Mouse (Mus musculus) liver, embryonic 15.5 days (tissue): ENCODE results near the gene Inafm2. TPM values are rescaled to one million over a fixed set of nuclear protein-coding genes. Genes with fewer than 3 reads are reported as not detected.

ENCODE experiments used
- ATAC-seq: fragments of 200-750 bp; cut with Nextera tagmentation; 2 replicates; pipeline ENCODE4 v1.8.0; 2017; ENCODE audit warnings: moderate number of reproducible peaks, mild to moderate bottlenecking, moderate library complexity; ENCODE audit not compliant: insufficient read depth
- H3K27ac ChIP-seq: fragments of 300-500 bp; sonication (generic); replicated peaks from 2 replicates; pipeline ENCODE4 v1.5.1; 2015; ENCODE audit warnings: mild to moderate bottlenecking, inconsistent platforms
- H3K27me3 ChIP-seq: fragments of 300-500 bp; sonication (generic); 2 replicates; pipeline ENCODE4 v1.6.1; 2015; ENCODE audit warnings: mild to moderate bottlenecking, inconsistent platforms
- H3K36me3 ChIP-seq: fragments of 300-500 bp; sonication (generic); replicated peaks from 2 replicates; pipeline ENCODE4 v1.6.1; 2015; ENCODE audit warnings: moderate library complexity, mild to moderate bottlenecking, inconsistent platforms
- H3K4me1 ChIP-seq: fragments of 300-500 bp; sonication (generic); replicated peaks from 2 replicates; pipeline ENCODE4 v1.6.1; 2015; ENCODE audit warnings: inconsistent platforms
- H3K4me2 ChIP-seq: fragments of 300-500 bp; sonication (generic); 2 replicates; pipeline ENCODE4 v1.6.1; 2015; ENCODE audit warnings: moderate library complexity, mild to moderate bottlenecking, inconsistent platforms
- H3K4me3 ChIP-seq: fragments of 300-500 bp; sonication (generic); replicated peaks from 2 replicates; pipeline ENCODE4 v1.5.1; 2015; ENCODE audit warnings: mild to moderate bottlenecking, inconsistent platforms
- H3K9ac ChIP-seq: fragments of 300-500 bp; sonication (generic); 2 replicates; pipeline ENCODE4 v1.6.1; 2015; ENCODE audit warnings: moderate library complexity, mild to moderate bottlenecking, inconsistent platforms
- H3K9me3 ChIP-seq: fragments of 300-500 bp; sonication (generic); replicated peaks from 2 replicates; pipeline ENCODE4 v1.6.1; 2016; ENCODE audit warnings: inconsistent platforms
- WGBS: fragments of 180-500 bp; shearing (Covaris S2); methylation state at CpG from one replicate; pipeline ENCODE4 v1.1.7; 2015; ENCODE audit warnings: mixed read lengths; ENCODE audit not compliant: insufficient replicate concordance; 5-methylcytosine and 5-hydroxymethylcytosine counted together
- polyA plus RNA-seq: library from polyadenylated mRNA; unstranded; fragments of >200 nt; fragmentation: Nextera tagmentation; extraction: Ambion mirVana; gene quantifications from 2 replicates; pipeline ENCODE4 v1.2.1, GENCODE M21; 2015

The Inafm2 gene
- polyA plus RNA-seq, 1 experiment from 2014 or later = 12.6 TPM

- no peak for ATAC-seq
- H3K9ac ChIP-seq = no peak overlapping the region
- no peak overlapping the region for H3K27ac ChIP-seq
- peaks cover 25% of the 10 kb centered on the region for H3K27me3 ChIP-seq
- no peak overlapping the region for H3K4me3 ChIP-seq
- H3K4me1 ChIP-seq = peaks cover 51% of the 10 kb centered on the region
- no peak overlapping the region for H3K4me2 ChIP-seq
- 72% methylated on average over 11 of the region's 11 CpGs for WGBS
- H3K9me3 ChIP-seq = no peaks in the 10 kb centered on the region
- no peaks in the 10 kb centered on the region for H3K36me3 ChIP-seq
Measured at GRCm38 (mm10) chr2:118760311-118761025, 14.9 kb downstream of the Inafm2 start.

- peak overlapping the region; percentile 75; the same call in 1 of the 2 replicates for H3K4me2 ChIP-seq
- ATAC-seq = no peak
- 84% methylated on average over 12 of the region's 12 CpGs for WGBS
- no peak overlapping the region for H3K4me3 ChIP-seq
- H3K9ac ChIP-seq = no peak overlapping the region
- peaks cover 55% of the 10 kb centered on the region for H3K4me1 ChIP-seq
- no peak overlapping the region for H3K27ac ChIP-seq
- peaks cover 24% of the 10 kb centered on the region for H3K27me3 ChIP-seq
- no peaks in the 10 kb centered on the region for H3K9me3 ChIP-seq
- H3K36me3 ChIP-seq = no peaks in the 10 kb centered on the region
Measured at GRCm38 (mm10) chr2:118761358-118761757, 15.8 kb downstream of the Inafm2 start.

GRCm38 (mm10) chr2:118761906-118762783, 16.6 kb downstream of the Inafm2 start, which contains the start of gene Ccdc9b:
Gene Ccdc9b (minus strand): TSS chr2:118762661.
- 24% methylated on average over 29 of the region's 29 CpGs for WGBS
- H3K4me3 ChIP-seq = peak within 1 kb of the TSS; percentile 37
- H3K9me3 ChIP-seq = no peaks in the 10 kb centered on the region
- H3K27ac ChIP-seq = peak within 1 kb of the TSS; percentile 71
- peaks cover 24% of the 10 kb centered on the region for H3K27me3 ChIP-seq
- ATAC-seq = peak; percentile 81
- peaks cover 62% of the 10 kb centered on the region for H3K4me1 ChIP-seq
- H3K4me2 ChIP-seq = peak within 1 kb of the TSS; percentile 75
- H3K9ac ChIP-seq = peak within 1 kb of the TSS; percentile 43; the same call in 1 of the 2 replicates
- H3K36me3 ChIP-seq = no peaks in the 10 kb centered on the region

- peak overlapping the region; percentile 75 for H3K4me2 ChIP-seq
- no peaks in the 10 kb centered on the region for H3K36me3 ChIP-seq
- H3K27me3 ChIP-seq = peaks cover 27% of the 10 kb centered on the region
- no peaks in the 10 kb centered on the region for H3K9me3 ChIP-seq
- H3K27ac ChIP-seq = peak overlapping the region; percentile 71
- WGBS = 17% methylated on average over 10 of the region's 10 CpGs
- 0 out of 2 replicates have a peak overlapping the region, but pooled peaks have one; percentile 43 for H3K9ac ChIP-seq
- ATAC-seq = peak; percentile 61
- peaks cover 62% of the 10 kb centered on the region for H3K4me1 ChIP-seq
- peak overlapping the region; percentile 37 for H3K4me3 ChIP-seq
Measured at GRCm38 (mm10) chr2:118762784-118763148, 17.2 kb downstream of the Inafm2 start.

- WGBS = 64% methylated on average over 7 of the region's 7 CpGs
- Histone ChIP-seq H3K4me1 (peaks cover 62% of the 10 kb centered on the region), H3K9ac (no peak overlapping the region)
Measured at GRCm38 (mm10) chr2:118763469-118763868, 17.9 kb downstream of the Inafm2 start.

GRCm38 (mm10) chr2:118764094-118764831, 18.7 kb downstream of the Inafm2 start:
- 25% methylated on average over 11 of the region's 11 CpGs for WGBS
- Histone ChIP-seq H3K27ac (0 out of 2 replicates have a peak overlapping the region, but pooled peaks have one; percentile 24), H3K9ac (no peak overlapping the region), H3K4me3 (no peak overlapping the region), H3K9me3 (no peaks in the 10 kb centered on the region), H3K4me1 (peaks cover 59% of the 10 kb centered on the region), H3K36me3 (no peaks in the 10 kb centered on the region), H3K4me2 (peak overlapping the region; percentile 45; the same call in 1 of the 2 replicates), H3K27me3 (peaks cover 19% of the 10 kb centered on the region)
- ATAC-seq = no peak

More at GRCm38 (mm10) chr2:118763469-118763868, 17.9 kb downstream of the Inafm2 start:
- no peak overlapping the region for H3K4me2 ChIP-seq
- H3K36me3 ChIP-seq = no peaks in the 10 kb centered on the region
- H3K4me3 ChIP-seq = no peak overlapping the region
- H3K9me3 ChIP-seq = no peaks in the 10 kb centered on the region
- peak overlapping the region; percentile 71; the same call in 1 of the 2 replicates for H3K27ac ChIP-seq
- peaks cover 26% of the 10 kb centered on the region for H3K27me3 ChIP-seq
- no peak for ATAC-seq

GRCm38 (mm10) chr2:118764875-118765274, 19.3 kb downstream of the Inafm2 start:
- 75% methylated on average over 5 of the region's 5 CpGs for WGBS
- ATAC-seq = no peak
- Histone ChIP-seq H3K4me3 (no peak overlapping the region), H3K4me1 (peaks cover 53% of the 10 kb centered on the region), H3K9me3 (no peaks in the 10 kb centered on the region), H3K4me2 (no peak overlapping the region), H3K27me3 (peaks cover 16% of the 10 kb centered on the region; the same call in 1 of the 2 replicates), H3K27ac (no peak overlapping the region), H3K9ac (no peak overlapping the region), H3K36me3 (no peaks in the 10 kb centered on the region)

GRCm38 (mm10) chr2:118766041-118767033, 20.8 kb downstream of the Inafm2 start:
- 53% methylated on average over 10 of the region's 10 CpGs for WGBS

GRCm38 (mm10) chr2:118772158-118772874, 26.8 kb downstream of the Inafm2 start, which contains the start of gene Phgr1:
Gene Phgr1 (plus strand): TSS chr2:118772769.
- Histone ChIP-seq H3K4me1 (no peaks in the 10 kb centered on the region), H3K27me3 (peaks cover 29% of the 10 kb centered on the region), H3K36me3 (no peaks in the 10 kb centered on the region), H3K9me3 (no peaks in the 10 kb centered on the region), H3K4me2 (no peak within 1 kb of the TSS), H3K9ac (no peak within 1 kb of the TSS), H3K27ac (no peak within 1 kb of the TSS), H3K4me3 (no peak within 1 kb of the TSS)
- ATAC-seq = no peak
- 62% methylated on average over 6 of the region's 6 CpGs for WGBS

More at GRCm38 (mm10) chr2:118766041-118767033, 20.8 kb downstream of the Inafm2 start:
- no peak overlapping the region for H3K4me3 ChIP-seq
- peaks cover 41% of the 10 kb centered on the region for H3K4me1 ChIP-seq
- H3K27ac ChIP-seq = no peak overlapping the region
- H3K27me3 ChIP-seq = peaks cover 9% of the 10 kb centered on the region; the same call in 1 of the 2 replicates
- no peak for ATAC-seq
- H3K9ac ChIP-seq = no peak overlapping the region
- H3K36me3 ChIP-seq = no peaks in the 10 kb centered on the region
- no peak overlapping the region for H3K4me2 ChIP-seq
- H3K9me3 ChIP-seq = no peaks in the 10 kb centered on the region
